Mouse (Mus musculus) midbrain, embryonic 15.5 days (tissue): Measurements from ENCODE around the gene Inpp5a. TPM values are rescaled to one million over a fixed set of nuclear protein-coding genes. Genes with fewer than 3 reads are reported as not detected.
A peak's percentile ranks its signal among the peaks of the same experiment; 100 is the strongest.

Experiments
- ATAC-seq: fragments of 200-750 bp; cut with Nextera tagmentation; replicated peaks from 2 replicates; pipeline ENCODE4 v1.8.0; 2017; ENCODE audit warnings: moderate TSS enrichment
- H3K27ac ChIP-seq: fragments of 300-500 bp; sonication (generic); 2 replicates; pipeline ENCODE4 v1.5.1; 2015; ENCODE audit warnings: mild to moderate bottlenecking, inconsistent platforms
- H3K27me3 ChIP-seq: fragments of 300-500 bp; sonication (generic); replicated peaks from 2 replicates; pipeline ENCODE4 v1.6.1; 2015; ENCODE audit warnings: inconsistent platforms
- H3K36me3 ChIP-seq: fragments of 300-500 bp; sonication (generic); replicated peaks from 2 replicates; pipeline ENCODE4 v1.6.1; 2015; ENCODE audit warnings: inconsistent platforms
- H3K4me1 ChIP-seq: fragments of 300-500 bp; sonication (generic); 2 replicates; pipeline ENCODE4 v1.6.1; 2015; ENCODE audit warnings: inconsistent platforms
- H3K4me2 ChIP-seq: fragments of 300-500 bp; sonication (generic); 2 replicates; pipeline ENCODE4 v1.6.1; 2015; ENCODE audit warnings: inconsistent platforms, mild to moderate bottlenecking, moderate library complexity
- H3K4me3 ChIP-seq: fragments of 300-500 bp; sonication (generic); 2 replicates; pipeline ENCODE4 v1.5.1; 2015; ENCODE audit warnings: mild to moderate bottlenecking, inconsistent platforms
- H3K9ac ChIP-seq: fragments of 300-500 bp; sonication (generic); 2 replicates; pipeline ENCODE4 v1.6.1; 2015; ENCODE audit warnings: mild to moderate bottlenecking, inconsistent platforms
- H3K9me3 ChIP-seq: fragments of 300-500 bp; sonication (generic); 2 replicates; pipeline ENCODE4 v1.6.1; 2016; ENCODE audit warnings: inconsistent platforms
- WGBS: fragments of 180-500 bp; shearing (Covaris S2); methylation state at CpG from one replicate; pipeline ENCODE4 v1.1.7; 2015; ENCODE audit warnings: mixed read lengths; 5-methylcytosine and 5-hydroxymethylcytosine counted together
- polyA plus RNA-seq: library from polyadenylated mRNA; unstranded; fragments of >200 nt; fragmentation: Nextera tagmentation; extraction: Ambion mirVana; gene quantifications from 2 replicates; pipeline ENCODE4 v1.2.1, GENCODE M21; 2015

Inpp5a gene
- polyA plus RNA-seq, 1 experiment from 2014 or later = 19.2 TPM

GRCm38 (mm10) chr7:139540601-139541000 lies 151.7 kb downstream of the Inpp5a start:
- peaks cover 59% of the 10 kb centered on the region for H3K27me3 ChIP-seq
- no peak overlapping the region for H3K9ac ChIP-seq
- H3K4me1 ChIP-seq = peaks cover 14% of the 10 kb centered on the region
- no peak overlapping the region for H3K27ac ChIP-seq
- H3K4me2 ChIP-seq = no peak overlapping the region
- no peaks in the 10 kb centered on the region for H3K9me3 ChIP-seq
- ATAC-seq = no peak
- H3K4me3 ChIP-seq = no peak overlapping the region
- WGBS = 85% methylated on average over 1 of the region's 1 CpGs
- H3K36me3 ChIP-seq = no peaks in the 10 kb centered on the region

DNA sequence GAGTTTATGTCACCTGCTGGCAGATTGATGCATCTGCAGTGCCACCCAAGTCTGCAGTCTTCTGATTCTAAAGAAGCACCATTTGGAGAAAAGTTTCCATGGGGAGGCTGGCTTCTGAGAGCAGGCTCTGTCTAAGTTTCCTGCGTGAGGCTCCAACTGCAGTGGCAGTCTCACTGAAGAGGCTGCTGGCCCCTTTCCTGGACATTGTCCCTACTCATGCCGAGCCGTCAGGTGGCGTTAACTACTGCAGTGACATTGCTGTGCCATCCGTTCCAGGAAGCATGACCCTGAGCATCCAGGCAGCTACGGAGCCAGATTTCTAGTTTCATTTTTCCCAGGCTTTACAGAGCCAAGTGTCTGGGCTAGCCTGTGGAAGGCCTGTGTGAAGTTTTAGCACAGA lies 152.5 kb downstream of the Inpp5a start:
- ATAC-seq = no peak
- 85% methylated on average over 6 of the region's 6 CpGs for WGBS
- peaks cover 20% of the 10 kb centered on the region for H3K4me1 ChIP-seq
- no peak overlapping the region for H3K4me3 ChIP-seq
- H3K9me3 ChIP-seq = no peaks in the 10 kb centered on the region
- no peak overlapping the region for H3K27ac ChIP-seq
- no peak overlapping the region for H3K9ac ChIP-seq
- peaks cover 51% of the 10 kb centered on the region for H3K27me3 ChIP-seq
- H3K36me3 ChIP-seq = no peaks in the 10 kb centered on the region
- H3K4me2 ChIP-seq = no peak overlapping the region

DNA sequence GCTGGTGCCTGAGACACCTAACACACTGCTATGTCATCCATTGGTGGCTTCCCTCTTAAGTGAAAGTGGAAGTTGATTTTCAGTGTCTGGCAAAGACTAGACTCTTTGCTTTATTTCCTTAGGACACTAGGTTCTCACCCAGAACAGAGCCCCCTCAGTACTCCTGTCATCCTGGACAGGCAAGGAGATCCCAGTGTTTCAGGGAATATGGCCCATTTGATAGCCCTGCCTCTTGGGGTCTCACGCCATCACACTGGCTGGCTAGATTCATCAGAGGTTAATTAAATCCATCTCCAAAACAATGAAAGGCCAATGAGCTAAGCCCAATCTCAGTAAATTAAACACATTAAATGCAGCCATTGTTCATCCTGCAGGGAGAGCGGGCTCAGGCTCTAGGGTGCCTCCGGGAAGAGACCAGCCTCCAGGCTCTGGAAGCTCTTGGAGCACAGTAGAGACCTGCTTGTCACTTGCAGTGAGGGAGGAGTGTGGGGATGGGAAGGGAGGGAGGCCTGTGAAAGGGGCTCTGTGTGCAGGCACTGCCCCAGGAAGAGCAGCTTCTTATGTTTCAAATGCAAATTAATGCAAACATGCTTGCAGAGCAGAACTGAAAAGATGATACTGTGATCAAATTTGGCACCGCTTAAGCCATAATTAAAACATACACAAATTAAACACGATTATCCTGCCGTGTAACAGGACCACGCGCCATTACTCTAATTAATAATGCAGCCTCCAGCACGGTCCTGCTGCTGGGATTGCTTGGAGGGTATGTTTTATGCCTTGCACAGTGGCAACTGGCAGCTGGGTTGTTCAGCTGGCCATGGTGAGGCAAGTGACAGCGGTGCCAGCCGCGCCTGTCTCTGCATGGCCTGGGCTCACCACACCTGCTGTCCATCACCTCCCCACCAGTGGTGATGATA lies 156.1 kb downstream of the Inpp5a start:
- H3K9me3 ChIP-seq = no peaks in the 10 kb centered on the region
- no peak overlapping the region for H3K4me2 ChIP-seq
- no peak overlapping the region for H3K9ac ChIP-seq
- H3K4me3 ChIP-seq = no peak overlapping the region
- WGBS = 20% methylated on average over 12 of the region's 12 CpGs
- peak; percentile 93 for ATAC-seq
- peaks cover 20% of the 10 kb centered on the region for H3K4me1 ChIP-seq
- peaks cover 60% of the 10 kb centered on the region for H3K27me3 ChIP-seq
- peak overlapping the region; percentile 55 for H3K27ac ChIP-seq
- H3K36me3 ChIP-seq = no peaks in the 10 kb centered on the region

- Histone ChIP-seq H3K4me3 (no peak overlapping the region), H3K9ac (no peak overlapping the region), H3K36me3 (no peaks in the 10 kb centered on the region), H3K9me3 (no peaks in the 10 kb centered on the region), H3K4me2 (no peak overlapping the region), H3K27me3 (peaks cover 55% of the 10 kb centered on the region), H3K27ac (no peak overlapping the region), H3K4me1 (peaks cover 20% of the 10 kb centered on the region)
- ATAC-seq = no peak
- 92% methylated on average over 2 of the region's 2 CpGs for WGBS
Measured at GRCm38 (mm10) chr7:139547325-139547724, 158.4 kb downstream of the Inpp5a start.

DNA sequence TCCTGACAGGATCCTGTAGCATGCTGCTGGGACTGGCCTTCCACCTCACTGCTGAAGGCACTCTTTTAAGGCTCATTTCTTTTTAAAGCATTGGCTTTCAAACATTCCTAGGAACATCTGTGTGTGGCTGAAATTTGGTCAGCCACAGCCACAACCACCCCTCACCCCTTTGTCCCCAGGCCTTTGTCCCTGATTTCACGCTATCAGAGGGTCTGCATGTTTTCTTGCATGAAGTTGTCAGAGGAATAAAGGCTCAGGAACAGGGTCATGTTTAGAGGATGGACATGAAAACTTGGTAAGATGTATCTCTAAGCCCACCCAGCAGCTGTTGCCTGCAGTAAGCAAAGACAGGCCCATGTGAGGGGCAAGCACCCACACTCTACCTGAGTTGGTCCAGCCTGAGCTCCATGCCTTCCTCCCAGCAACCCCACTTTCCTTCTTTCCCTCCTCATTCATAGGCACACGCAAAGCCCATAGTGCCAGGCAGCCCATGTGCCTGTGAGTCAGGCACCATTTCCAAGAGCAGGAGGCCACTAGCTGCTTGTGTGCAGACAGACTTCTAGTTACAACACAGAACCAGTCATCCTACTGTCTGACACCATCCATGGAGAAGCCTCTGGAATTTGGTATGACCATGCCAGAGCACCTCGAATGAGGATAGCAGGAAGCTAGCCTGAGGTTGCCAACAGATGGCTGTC lies 161.3 kb downstream of the Inpp5a start:
- H3K27me3 ChIP-seq = peaks cover 63% of the 10 kb centered on the region

DNA sequence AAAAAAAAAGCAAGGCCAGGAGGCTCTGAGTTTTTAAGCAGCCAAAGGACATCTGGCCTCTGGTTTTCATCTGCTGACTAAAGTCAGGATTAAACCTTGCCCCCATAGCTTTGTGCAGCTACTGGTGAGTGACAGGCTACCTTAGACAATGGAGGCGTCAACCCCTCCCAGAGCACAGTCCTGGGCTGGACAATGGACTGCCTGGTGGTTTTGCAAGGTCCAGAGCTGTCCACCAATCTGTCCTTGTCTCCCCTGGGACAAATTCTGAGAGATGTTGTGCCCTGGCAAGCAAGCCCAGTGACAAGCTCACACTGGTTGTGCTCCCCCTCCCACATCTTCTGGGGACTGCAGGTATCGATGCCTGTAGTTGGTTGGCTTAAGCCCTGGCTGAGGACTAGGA lies 162.6 kb downstream of the Inpp5a start:
- 20% methylated on average over 2 of the region's 2 CpGs for WGBS
- no peak overlapping the region for H3K9ac ChIP-seq
- no peaks in the 10 kb centered on the region for H3K36me3 ChIP-seq
- no peak overlapping the region for H3K27ac ChIP-seq
- H3K4me2 ChIP-seq = no peak overlapping the region
- H3K4me1 ChIP-seq = peaks cover 3% of the 10 kb centered on the region
- H3K27me3 ChIP-seq = peaks cover 66% of the 10 kb centered on the region
- H3K4me3 ChIP-seq = no peak overlapping the region
- no peaks in the 10 kb centered on the region for H3K9me3 ChIP-seq
- ATAC-seq = no peak

More for the DNA sequence above, 161.3 kb downstream of the Inpp5a start:
- H3K4me1 ChIP-seq = peaks cover 10% of the 10 kb centered on the region
- 61% methylated on average over 3 of the region's 3 CpGs for WGBS
- no peak for ATAC-seq
- H3K27ac ChIP-seq = no peak overlapping the region
- no peaks in the 10 kb centered on the region for H3K36me3 ChIP-seq
- H3K9me3 ChIP-seq = no peaks in the 10 kb centered on the region
- H3K9ac ChIP-seq = no peak overlapping the region
- H3K4me2 ChIP-seq = no peak overlapping the region
- no peak overlapping the region for H3K4me3 ChIP-seq

- peaks cover 62% of the 10 kb centered on the region for H3K27me3 ChIP-seq
- no peak overlapping the region for H3K4me3 ChIP-seq
- H3K9ac ChIP-seq = no peak overlapping the region
- H3K4me2 ChIP-seq = no peak overlapping the region
- 0 out of 2 replicates have a peak, but pooled peaks cover 2% of the 10 kb centered on the region for H3K36me3 ChIP-seq
- no peak overlapping the region for H3K27ac ChIP-seq
- no peaks in the 10 kb centered on the region for H3K9me3 ChIP-seq
- H3K4me1 ChIP-seq = peaks cover 10% of the 10 kb centered on the region
- ATAC-seq = no peak
- WGBS = 17% methylated on average over 5 of the region's 5 CpGs
Measured at GRCm38 (mm10) chr7:139556331-139556730, 167.4 kb downstream of the Inpp5a start.

DNA sequence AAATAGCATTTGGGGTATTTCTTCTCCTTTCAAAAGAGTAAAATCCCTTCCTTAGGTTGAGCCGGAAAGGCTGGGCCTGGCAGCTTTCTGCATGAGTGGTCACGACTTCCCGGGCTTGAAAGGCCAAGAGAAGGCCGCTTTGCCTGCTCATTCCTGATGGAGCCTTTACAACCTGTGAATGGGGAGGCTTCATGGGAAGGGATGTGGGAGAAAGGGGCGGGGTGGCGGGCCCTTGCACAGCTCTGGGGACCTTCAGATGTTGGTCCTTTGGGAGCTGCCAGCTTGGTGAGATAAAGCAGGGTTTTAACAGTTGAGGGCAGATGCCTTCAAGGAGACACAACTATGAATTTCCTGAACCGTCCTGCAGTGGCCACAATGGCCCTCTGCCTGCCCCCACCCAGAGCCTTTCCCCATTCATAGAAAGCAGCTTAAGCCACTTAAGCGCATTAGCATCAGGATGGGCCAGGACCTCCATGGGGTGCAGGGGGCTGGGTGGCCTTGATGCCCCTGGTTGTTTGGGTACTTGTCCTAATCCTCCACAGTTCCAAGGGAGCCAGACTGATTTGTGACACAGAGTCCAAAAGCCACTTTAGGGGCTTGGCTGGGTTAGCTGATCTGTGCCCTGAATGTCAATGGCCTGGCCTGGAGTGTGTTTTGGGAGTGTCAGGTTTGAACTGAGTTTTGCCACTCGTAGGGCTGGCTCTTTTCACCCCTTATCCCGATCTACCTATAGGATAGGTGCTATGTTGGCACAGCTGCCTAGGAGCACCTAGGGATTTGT lies 168.0 kb downstream of the Inpp5a start:
- H3K27ac ChIP-seq = no peak overlapping the region
- ATAC-seq = no peak
- H3K4me1 ChIP-seq = peaks cover 10% of the 10 kb centered on the region
- no peak overlapping the region for H3K4me3 ChIP-seq
- no peak overlapping the region for H3K9ac ChIP-seq
- 0 out of 2 replicates have a peak, but pooled peaks cover 2% of the 10 kb centered on the region for H3K36me3 ChIP-seq
- 14% methylated on average over 10 of the region's 10 CpGs for WGBS
- H3K9me3 ChIP-seq = no peaks in the 10 kb centered on the region
- H3K4me2 ChIP-seq = no peak overlapping the region
- peaks cover 59% of the 10 kb centered on the region for H3K27me3 ChIP-seq

GRCm38 (mm10) chr7:139559659-139560058 lies 170.8 kb downstream of the Inpp5a start:
- Histone ChIP-seq H3K27me3 (peaks cover 44% of the 10 kb centered on the region), H3K36me3 (0 out of 2 replicates have a peak, but pooled peaks cover 2% of the 10 kb centered on the region), H3K4me1 (peaks cover 18% of the 10 kb centered on the region), H3K4me2 (no peak overlapping the region), H3K27ac (no peak overlapping the region), H3K9me3 (no peaks in the 10 kb centered on the region), H3K4me3 (no peak overlapping the region), H3K9ac (no peak overlapping the region)
- no peak for ATAC-seq
- 90% methylated on average over 10 of the region's 10 CpGs for WGBS

DNA sequence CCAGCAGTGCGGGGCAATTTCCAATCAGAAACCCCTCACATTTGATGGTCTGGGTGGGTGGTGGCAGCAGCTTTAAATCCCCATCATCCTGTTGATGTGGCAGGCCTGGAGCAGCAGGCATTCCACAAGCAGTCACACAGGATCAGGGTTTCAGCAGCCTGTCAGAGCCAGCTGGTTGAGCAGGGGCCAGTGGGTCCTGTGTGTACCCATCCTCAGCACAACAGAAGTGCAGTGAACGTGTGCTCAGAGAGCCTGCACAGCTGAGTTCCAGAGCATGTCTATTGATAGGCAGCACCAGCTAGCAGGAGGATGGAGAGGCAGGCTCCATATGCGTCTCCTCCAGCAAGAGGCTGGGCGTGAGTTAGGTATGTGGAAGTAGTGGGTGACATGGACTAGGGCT lies 174.5 kb downstream of the Inpp5a start:
- 58% methylated on average over 4 of the region's 4 CpGs for WGBS
- Histone ChIP-seq H3K4me3 (no peak overlapping the region), H3K9ac (no peak overlapping the region), H3K9me3 (no peaks in the 10 kb centered on the region), H3K4me2 (no peak overlapping the region), H3K4me1 (peaks cover 8% of the 10 kb centered on the region; the same call in 1 of the 2 replicates), H3K27me3 (peaks cover 31% of the 10 kb centered on the region), H3K27ac (no peak overlapping the region), H3K36me3 (0 out of 2 replicates have a peak, but pooled peaks cover 2% of the 10 kb centered on the region)
- ATAC-seq = no peak

- ATAC-seq = no peak
- Histone ChIP-seq H3K27ac (no peak overlapping the region), H3K9me3 (no peaks in the 10 kb centered on the region), H3K36me3 (0 out of 2 replicates have a peak, but pooled peaks cover under 1% of the 10 kb centered on the region), H3K4me3 (no peak overlapping the region), H3K4me2 (no peak overlapping the region), H3K9ac (no peak overlapping the region), H3K27me3 (peaks cover 25% of the 10 kb centered on the region), H3K4me1 (peaks cover 8% of the 10 kb centered on the region; the same call in 1 of the 2 replicates)
- 92% methylated on average over 2 of the region's 2 CpGs for WGBS
Measured at GRCm38 (mm10) chr7:139564161-139564560, 175.3 kb downstream of the Inpp5a start.

DNA sequence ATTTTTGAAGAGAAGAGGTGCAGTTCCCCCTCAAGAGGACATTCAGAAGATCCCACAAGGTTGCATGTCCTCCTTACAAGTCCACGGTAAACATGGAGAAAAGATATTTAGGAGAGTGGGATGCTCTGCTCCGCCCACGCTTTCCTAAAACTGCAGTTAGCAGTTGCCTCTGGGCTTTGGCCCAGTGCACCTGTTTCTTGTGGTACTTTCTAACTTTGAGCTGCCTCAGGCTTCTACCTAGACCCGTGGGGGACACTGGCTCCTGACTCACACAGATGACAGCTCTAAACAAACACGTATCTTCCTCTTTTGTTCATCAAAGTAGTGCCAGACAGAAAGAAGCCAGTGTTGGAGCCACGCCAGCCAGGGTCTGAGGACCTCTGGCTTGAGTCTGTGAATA lies 177.1 kb downstream of the Inpp5a start:
- 72% methylated on average over 6 of the region's 6 CpGs for WGBS
- H3K4me1 ChIP-seq = peaks cover 8% of the 10 kb centered on the region; the same call in 1 of the 2 replicates
- no peak overlapping the region for H3K27ac ChIP-seq
- H3K9me3 ChIP-seq = no peaks in the 10 kb centered on the region
- H3K4me3 ChIP-seq = no peak overlapping the region
- H3K27me3 ChIP-seq = peaks cover 10% of the 10 kb centered on the region; the same call in 1 of the 2 replicates
- H3K9ac ChIP-seq = no peak overlapping the region
- H3K4me2 ChIP-seq = no peak overlapping the region
- no peaks in the 10 kb centered on the region for H3K36me3 ChIP-seq
- no peak for ATAC-seq
